Mouse (Mus musculus) E14TG2a.4 (cell line): ENCODE results near the gene Fam126a.

ENCODE experiments used
- CTCF ChIP-seq: conservative IDR thresholded peaks from 2 replicates; pipeline ENCODE4 v1.5.1; 2014; ENCODE audit warnings: low read length
- NANOG ChIP-seq: IDR thresholded peaks from 2 replicates; pipeline ENCODE4 v1.6.1; 2014; ENCODE audit warnings: borderline replicate concordance, low read length, mixed read lengths

GRCm38 (mm10) chr5:24034091-24034490 lies 3.6 kb upstream of the Fam126a start:
- TF ChIP-seq CTCF (no peak), NANOG (no peak)
